Mouse (Mus musculus): Measurements from ENCODE around the gene Cenpi. TPM values are rescaled to one million over a fixed set of nuclear protein-coding genes. Genes with fewer than 3 reads are reported as not detected.

The Cenpi gene
- 21.7 and 25.0 TPM in 2 replicates for polyA plus RNA-seq (2016; fragmentation: Nextera tagmentation; extraction: Ambion mirVana)

DNA sequence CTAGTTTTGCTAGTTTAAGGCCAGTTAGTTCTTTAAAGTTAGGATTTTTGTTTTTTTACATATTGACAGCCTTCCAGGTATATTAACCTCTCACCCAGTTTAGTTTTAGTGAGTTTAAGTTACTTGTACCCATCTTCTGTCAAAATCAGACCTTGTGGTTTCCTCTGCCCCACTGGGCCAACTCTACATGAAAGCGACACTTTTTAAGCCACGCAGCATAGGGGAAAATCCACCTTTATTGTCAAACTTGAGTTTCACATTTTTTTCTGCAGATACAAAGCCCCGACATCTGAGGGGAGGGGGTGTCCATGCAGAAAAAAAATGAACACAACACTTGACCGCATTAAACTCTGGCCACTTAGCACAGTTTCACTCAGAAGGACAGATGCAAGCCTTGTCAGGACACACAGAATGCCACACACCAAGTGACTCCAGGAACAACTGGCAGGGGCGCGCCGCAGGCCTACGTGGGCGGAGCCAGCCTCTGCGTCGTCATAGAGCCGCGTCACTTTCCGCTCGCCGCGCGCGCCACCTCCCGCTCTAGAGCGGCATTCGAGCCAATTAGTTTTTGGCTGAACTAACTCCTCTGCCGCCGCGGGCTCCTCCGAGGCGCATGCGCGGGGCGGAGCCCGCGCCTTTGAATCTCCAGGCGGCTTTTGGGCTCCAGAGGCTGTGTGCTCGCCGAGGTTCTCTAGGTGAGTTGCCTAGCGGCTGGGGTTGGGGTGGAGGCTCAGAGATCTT lies at the start of gene Cenpi:
Gene Cenpi, plus strand, starts transcription at position 551 of the 741 bp plus-strand sequence.
- WGBS: 24% methylated on average over 36 of the region's 36 CpGs
- ATAC-seq (ENCODE audit: low FRiP score, low read depth): peak; percentile 98

GRCm38 (mm10) chrX:134261191-134261590 lies 46.7 kb upstream of the Cenpi start:
- no peak overlapping the region for H3K9ac ChIP-seq (replicated peaks)
- H3K36me3 ChIP-seq: no peaks in the 10 kb centered on the region
- H3K4me2 ChIP-seq (replicated peaks): no peak overlapping the region
- 47% methylated on average over 5 of the region's 5 CpGs for WGBS
- H3K27me3 ChIP-seq: no peaks in the 10 kb centered on the region
- no peaks in the 10 kb centered on the region for H3K4me1 ChIP-seq
- no peaks in the 10 kb centered on the region for H3K9me3 ChIP-seq
- H3K4me3 ChIP-seq: no peak overlapping the region
- no peak overlapping the region for H3K27ac ChIP-seq (replicated peaks)
- no peak for ATAC-seq (ENCODE audit: low FRiP score, low read depth)

More for the DNA sequence above, at the start of gene Cenpi:
- peak within 1 kb of the TSS; percentile 37; the same call in 1 of the 2 replicates for H3K9ac ChIP-seq (replicated peaks)
- H3K27me3 ChIP-seq: no peaks in the 10 kb centered on the region
- peak within 1 kb of the TSS; percentile 44 for H3K4me3 ChIP-seq
- H3K36me3 ChIP-seq: no peaks in the 10 kb centered on the region
- peak within 1 kb of the TSS; percentile 49 for H3K4me2 ChIP-seq (replicated peaks)
- H3K4me1 ChIP-seq: no peaks in the 10 kb centered on the region
- no peaks in the 10 kb centered on the region for H3K9me3 ChIP-seq
- H3K27ac ChIP-seq (replicated peaks): no peak within 1 kb of the TSS

DNA sequence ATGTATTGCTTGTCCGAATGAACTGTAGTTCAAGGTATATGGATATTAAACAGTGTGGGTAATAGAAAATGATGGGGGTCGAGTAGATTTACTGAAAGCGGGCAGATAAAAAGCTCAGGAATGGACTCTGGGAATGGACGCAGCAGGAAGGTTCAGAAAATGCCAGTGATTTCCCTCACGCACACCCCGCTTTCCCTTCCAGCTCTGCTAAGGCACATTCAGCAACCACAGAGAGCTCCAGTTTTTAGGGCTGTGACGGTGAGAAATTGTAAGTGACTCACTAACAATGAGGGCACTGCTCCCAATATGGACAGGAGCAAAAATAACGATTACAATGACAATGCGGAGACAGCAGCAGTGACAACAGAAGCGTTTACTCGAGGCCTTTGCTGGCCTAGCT lies 45.8 kb upstream of the Cenpi start:
- H3K36me3 ChIP-seq: no peaks in the 10 kb centered on the region
- no peak overlapping the region for H3K4me2 ChIP-seq (replicated peaks)
- H3K4me1 ChIP-seq: no peaks in the 10 kb centered on the region
- no peaks in the 10 kb centered on the region for H3K27me3 ChIP-seq
- no peak for ATAC-seq (ENCODE audit: low FRiP score, low read depth)
- H3K27ac ChIP-seq (replicated peaks): no peak overlapping the region
- no peak overlapping the region for H3K9ac ChIP-seq (replicated peaks)
- H3K4me3 ChIP-seq: no peak overlapping the region
- 77% methylated on average over 11 of the region's 11 CpGs for WGBS
- no peaks in the 10 kb centered on the region for H3K9me3 ChIP-seq

GRCm38 (mm10) chrX:134275715-134276114 lies 32.2 kb upstream of the Cenpi start:
- H3K4me2 ChIP-seq (replicated peaks): no peak overlapping the region
- H3K36me3 ChIP-seq: no peaks in the 10 kb centered on the region
- H3K27me3 ChIP-seq: no peaks in the 10 kb centered on the region
- H3K9ac ChIP-seq (replicated peaks): no peak overlapping the region
- ATAC-seq (ENCODE audit: low FRiP score, low read depth): peak; percentile 57; the same call in 1 of the 2 replicates
- H3K4me3 ChIP-seq: no peak overlapping the region
- no peaks in the 10 kb centered on the region for H3K4me1 ChIP-seq
- 42% methylated on average over 6 of the region's 6 CpGs for WGBS
- no peak overlapping the region for H3K27ac ChIP-seq (replicated peaks)
- no peaks in the 10 kb centered on the region for H3K9me3 ChIP-seq

GRCm38 (mm10) chrX:134276275-134277160 lies 31.4 kb upstream of the Cenpi start, which contains the start of gene Trmt2b:
TSS of gene Trmt2b (minus strand) at chrX:134276984.
- Histone ChIP-seq H3K4me2 (replicated peaks) (peak within 1 kb of the TSS; percentile 45), H3K9me3 (no peaks in the 10 kb centered on the region), H3K27ac (replicated peaks) (peak within 1 kb of the TSS; percentile 43; the same call in 1 of the 2 replicates), H3K36me3 (no peaks in the 10 kb centered on the region), H3K9ac (replicated peaks) (0 out of 2 replicates have a peak within 1 kb of the TSS, but pooled peaks have one; percentile 11), H3K4me3 (peak within 1 kb of the TSS; percentile 38), H3K27me3 (no peaks in the 10 kb centered on the region), H3K4me1 (no peaks in the 10 kb centered on the region)
- WGBS: 23% methylated on average over 24 of the region's 26 CpGs
- peak; percentile 87 for ATAC-seq (ENCODE audit: low FRiP score, low read depth)

DNA sequence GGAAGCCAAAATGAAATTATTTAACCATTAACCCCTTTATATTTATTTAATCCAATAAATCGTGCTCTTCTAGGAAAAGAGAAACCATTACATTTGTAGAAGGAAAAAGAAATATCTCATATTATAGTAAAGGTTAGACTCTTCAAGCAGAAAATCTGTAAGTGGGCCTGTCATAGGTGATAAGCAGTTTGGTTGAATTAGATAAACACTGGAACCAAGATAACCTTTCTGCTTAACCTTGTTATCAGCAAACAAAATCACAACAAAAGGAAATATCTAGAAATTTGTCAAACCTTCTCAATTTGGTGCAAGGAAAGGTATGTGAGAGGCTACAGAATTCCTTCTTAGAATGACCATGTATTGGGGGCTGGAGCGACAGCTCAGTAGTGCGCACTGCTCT lies 27.4 kb upstream of the Cenpi start:
- Histone ChIP-seq H3K27me3 (no peaks in the 10 kb centered on the region), H3K4me1 (no peaks in the 10 kb centered on the region), H3K4me2 (replicated peaks) (no peak overlapping the region), H3K36me3 (no peaks in the 10 kb centered on the region), H3K9me3 (no peaks in the 10 kb centered on the region), H3K9ac (replicated peaks) (no peak overlapping the region), H3K27ac (replicated peaks) (no peak overlapping the region), H3K4me3 (no peak overlapping the region)
- WGBS: 85% methylated on average over 3 of the region's 3 CpGs
- ATAC-seq (ENCODE audit: low FRiP score, low read depth): no peak

- no peak for ATAC-seq (ENCODE audit: low FRiP score, low read depth)
- Histone ChIP-seq H3K4me1 (no peaks in the 10 kb centered on the region), H3K27ac (replicated peaks) (no peak overlapping the region), H3K9ac (replicated peaks) (no peak overlapping the region), H3K36me3 (no peaks in the 10 kb centered on the region), H3K4me3 (no peak overlapping the region), H3K27me3 (peaks cover 9% of the 10 kb centered on the region; the same call in 1 of the 2 replicates), H3K4me2 (replicated peaks) (no peak overlapping the region), H3K9me3 (no peaks in the 10 kb centered on the region)
- 90% methylated on average over 2 of the region's 2 CpGs for WGBS
These were observed 22.8 kb upstream of the Cenpi start for GRCm38 (mm10) chrX:134285102-134285501.

DNA sequence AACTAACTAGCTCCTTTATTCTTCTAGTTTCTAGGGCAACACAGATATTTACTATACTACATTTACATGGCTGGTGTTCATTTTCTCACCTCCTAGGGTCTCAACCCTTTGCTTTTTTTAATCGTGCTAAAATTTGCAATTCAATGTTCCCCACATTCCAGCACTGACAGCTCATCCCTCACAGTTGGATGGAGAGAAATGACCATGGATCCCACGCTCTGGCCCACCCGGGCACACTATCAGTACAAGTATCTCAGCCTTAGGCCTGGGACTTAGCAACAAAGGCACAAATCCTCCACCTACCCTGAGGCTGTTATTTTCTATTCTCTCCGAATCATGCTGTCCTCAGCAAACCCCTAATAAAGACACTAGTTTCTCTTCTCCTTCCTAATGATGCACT lies 22.1 kb upstream of the Cenpi start:
- H3K9ac ChIP-seq (replicated peaks): no peak overlapping the region
- 45% methylated on average over 4 of the region's 4 CpGs for WGBS
- H3K27me3 ChIP-seq: peaks cover 11% of the 10 kb centered on the region; the same call in 1 of the 2 replicates
- ATAC-seq (ENCODE audit: low FRiP score, low read depth): no peak; the same call in 1 of the 2 replicates
- no peak overlapping the region for H3K4me2 ChIP-seq (replicated peaks)
- H3K27ac ChIP-seq (replicated peaks): no peak overlapping the region
- no peak overlapping the region for H3K4me3 ChIP-seq
- no peaks in the 10 kb centered on the region for H3K4me1 ChIP-seq
- no peaks in the 10 kb centered on the region for H3K36me3 ChIP-seq
- H3K9me3 ChIP-seq: no peaks in the 10 kb centered on the region

GRCm38 (mm10) chrX:134287305-134287704 lies 20.6 kb upstream of the Cenpi start:
- Histone ChIP-seq H3K4me1 (no peaks in the 10 kb centered on the region), H3K27me3 (peaks cover 11% of the 10 kb centered on the region; the same call in 1 of the 2 replicates), H3K36me3 (no peaks in the 10 kb centered on the region), H3K9me3 (no peaks in the 10 kb centered on the region), H3K4me2 (replicated peaks) (no peak overlapping the region), H3K27ac (replicated peaks) (no peak overlapping the region), H3K4me3 (no peak overlapping the region), H3K9ac (replicated peaks) (no peak overlapping the region)
- ATAC-seq (ENCODE audit: low FRiP score, low read depth): no peak
- 92% methylated on average over 2 of the region's 2 CpGs for WGBS

GRCm38 (mm10) chrX:134296301-134296700 lies 11.6 kb upstream of the Cenpi start:
- Histone ChIP-seq H3K27ac (replicated peaks) (peak overlapping the region; percentile 15; the same call in 1 of the 2 replicates), H3K27me3 (0 out of 2 replicates have a peak, but pooled peaks cover 4% of the 10 kb centered on the region), H3K9ac (replicated peaks) (peak overlapping the region; percentile 58), H3K4me1 (no peaks in the 10 kb centered on the region), H3K4me3 (peak overlapping the region; percentile 49), H3K4me2 (replicated peaks) (peak overlapping the region; percentile 58), H3K36me3 (no peaks in the 10 kb centered on the region), H3K9me3 (no peaks in the 10 kb centered on the region)
- ATAC-seq (ENCODE audit: low FRiP score, low read depth): peak; percentile 44
- WGBS: 32% methylated on average over 9 of the region's 9 CpGs

DNA sequence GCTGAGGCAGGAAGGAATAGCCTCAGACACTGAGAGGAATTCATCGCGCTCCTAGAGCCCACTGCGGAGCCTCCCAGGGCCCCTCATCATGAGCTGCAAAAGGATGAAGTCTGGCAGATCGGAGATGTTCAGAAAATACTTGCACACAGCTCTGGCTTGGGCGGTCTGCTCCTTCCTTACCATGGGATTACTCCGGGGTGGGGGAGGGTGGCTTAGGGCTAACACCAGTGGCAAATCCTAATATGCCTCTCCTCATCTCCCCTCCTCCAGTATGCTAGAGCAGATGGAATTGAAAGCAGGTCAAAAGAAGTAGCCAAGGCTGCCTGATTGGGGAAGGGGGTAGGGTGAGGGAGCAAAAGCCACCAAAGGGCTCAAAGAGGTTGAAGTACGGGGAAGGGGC lies 11.1 kb upstream of the Cenpi start:
- Histone ChIP-seq H3K9ac (replicated peaks) (peak overlapping the region; percentile 58), H3K9me3 (no peaks in the 10 kb centered on the region), H3K4me1 (no peaks in the 10 kb centered on the region), H3K27ac (replicated peaks) (0 out of 2 replicates have a peak overlapping the region, but pooled peaks have one; percentile 15), H3K4me3 (peak overlapping the region; percentile 49), H3K4me2 (replicated peaks) (peak overlapping the region; percentile 58), H3K27me3 (0 out of 2 replicates have a peak, but pooled peaks cover 4% of the 10 kb centered on the region), H3K36me3 (no peaks in the 10 kb centered on the region)
- peak; percentile 34; the same call in 1 of the 2 replicates for ATAC-seq (ENCODE audit: low FRiP score, low read depth)
- 21% methylated on average over 7 of the region's 7 CpGs for WGBS

Data from midbrain, embryonic 12.5 days (tissue).